Mouse (Mus musculus) monocyte, adult 2 months (primary cell): ENCODE data around the gene H1foo.

Experiments
- DNase-seq, 2 experiments: peaks; one replicate each; pipeline ENCODE4 v3.0.0; 2022; ENCODE audit warnings: low spot score in 2 of 2, low read depth in 1 of 2

Gene H1foo

DNA sequence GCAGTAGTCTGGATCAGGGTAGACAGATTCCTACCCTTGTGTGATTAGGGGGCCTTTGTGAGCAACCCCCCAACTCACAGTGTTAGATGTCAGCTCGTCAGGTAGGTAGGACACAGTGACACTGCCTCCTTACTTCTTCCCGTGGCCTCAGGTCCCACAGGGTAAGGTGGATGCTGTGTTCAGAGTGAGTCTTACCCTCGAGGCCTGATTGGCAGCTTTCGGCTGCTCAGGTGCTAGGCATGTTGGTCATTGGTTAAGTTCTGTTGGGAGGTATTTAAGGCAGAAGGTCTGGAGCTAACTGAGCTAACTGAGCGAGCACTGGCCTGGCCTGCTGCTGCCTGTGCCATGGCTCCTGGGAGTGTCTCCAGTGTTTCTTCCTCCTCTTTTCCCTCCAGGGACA, at the start of gene H1foo:
H1foo (plus strand) TSS at position 301 of the 400 bp plus-strand sequence.
- no peak for DNase-seq

DNA sequence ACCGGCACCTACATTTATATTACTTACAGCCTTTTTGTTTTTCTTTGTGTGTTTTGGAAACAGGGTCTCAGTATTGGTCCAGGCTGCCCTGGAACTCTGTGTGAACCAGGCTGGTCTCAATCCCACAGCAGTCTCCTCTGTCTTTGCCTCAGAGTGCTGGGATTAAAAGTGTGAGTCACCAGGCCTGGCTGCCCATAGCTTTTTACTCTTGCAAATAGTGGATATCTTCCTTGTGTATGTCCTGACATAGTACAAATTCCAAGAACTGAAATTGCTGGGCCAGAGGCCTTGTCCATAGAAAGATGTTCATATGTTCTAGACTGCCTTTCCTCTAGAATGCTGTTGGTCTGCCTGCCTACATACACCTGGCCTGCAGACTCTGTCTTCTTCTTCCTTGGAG, 48.4 kb upstream of the H1foo start:
- no peak for DNase-seq

DNA sequence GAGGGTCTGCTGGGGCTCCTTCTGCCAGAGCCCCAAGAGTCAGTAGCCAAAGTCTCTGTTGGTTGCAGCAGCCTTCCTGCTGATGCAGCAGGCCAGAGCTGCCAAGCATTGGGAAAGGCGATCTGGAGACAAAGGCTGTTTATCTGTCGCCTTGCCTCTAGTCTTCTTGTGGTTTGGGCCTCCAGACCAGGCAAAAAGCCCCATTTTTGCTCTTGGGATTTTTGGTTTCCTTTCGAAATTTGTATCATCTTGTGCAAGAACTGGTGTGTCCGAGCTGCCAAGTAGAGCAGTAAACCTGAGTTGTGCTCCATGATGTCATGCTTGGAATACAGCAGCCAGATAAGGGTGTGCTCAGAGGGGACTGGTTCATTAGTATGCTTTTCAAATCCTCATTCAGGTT, 47.6 kb upstream of the H1foo start:
- DNase-seq: peak in 1 of 2 experiments; percentile 12

DNA sequence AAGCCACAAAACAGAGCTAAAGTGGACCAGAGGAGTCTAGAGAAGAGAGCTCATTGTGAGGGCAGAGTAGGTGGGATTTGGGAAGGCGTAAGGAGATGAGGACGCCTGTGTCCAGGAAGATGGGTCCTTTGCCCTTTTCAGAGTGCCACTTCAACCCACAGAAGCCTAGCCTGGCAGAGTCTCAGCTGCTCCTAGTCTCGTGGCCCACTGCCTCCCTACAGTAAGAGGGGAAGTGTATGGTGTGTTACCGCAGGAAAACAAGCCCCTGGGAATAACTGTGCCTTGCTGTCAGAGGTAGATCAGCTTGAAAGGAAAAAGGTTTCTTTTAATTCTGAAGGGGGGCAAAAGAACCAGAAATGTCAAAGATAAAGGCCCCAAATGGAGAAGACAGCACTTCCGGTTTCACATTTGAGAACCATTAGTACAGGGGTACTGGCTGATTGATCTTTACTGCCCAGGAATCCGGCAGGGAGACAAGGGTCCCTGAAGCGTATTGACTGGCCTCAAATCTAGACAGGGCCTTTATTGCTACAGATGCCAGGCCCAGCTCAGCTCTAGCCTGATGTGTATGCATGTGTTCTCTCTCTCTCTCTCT, 46.7 kb upstream of the H1foo start:
- no peak for DNase-seq

DNA sequence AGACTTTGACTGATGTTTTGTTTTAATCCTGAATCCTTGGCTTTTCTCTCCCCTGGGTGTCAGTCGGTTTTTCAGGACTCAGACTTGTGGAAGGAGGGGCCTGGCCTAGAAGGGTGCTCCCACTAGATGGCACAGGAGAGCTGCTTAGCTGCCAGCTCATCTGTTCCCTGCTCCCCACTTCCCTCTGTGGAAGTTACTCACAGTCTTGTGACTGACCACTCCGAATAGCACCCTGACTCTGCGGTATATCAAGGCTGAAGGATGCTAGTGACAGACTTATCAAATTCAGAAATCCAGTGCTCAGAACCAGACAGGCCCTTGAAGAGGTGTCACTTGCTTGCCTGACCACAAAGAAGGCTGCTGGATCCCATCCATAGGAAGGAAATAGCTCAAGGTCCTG, 43.7 kb upstream of the H1foo start:
- DNase-seq: peak; percentile 52 to 67

DNA sequence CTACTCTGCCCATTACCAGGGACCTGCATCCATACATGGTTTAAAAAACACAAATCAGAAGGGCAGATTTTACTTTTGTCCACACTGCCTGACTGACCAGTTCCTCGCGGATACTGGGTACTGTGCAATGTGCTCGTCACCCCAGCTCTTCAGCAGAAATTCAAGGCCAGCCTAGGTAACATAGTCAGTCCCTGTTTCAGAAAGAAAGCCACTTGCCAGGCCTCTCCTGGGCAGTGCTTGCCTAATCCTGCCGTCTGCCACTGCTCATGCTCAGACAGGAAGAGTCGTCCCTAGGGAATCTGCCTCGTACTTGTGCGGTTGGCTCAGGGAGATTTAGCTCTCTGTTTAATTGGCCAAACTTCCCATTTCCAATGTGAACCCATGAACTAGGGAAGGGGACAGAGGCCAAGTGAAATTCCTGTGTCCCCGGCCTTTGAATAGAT, 43.2 kb upstream of the H1foo start:
- no peak for DNase-seq

DNA sequence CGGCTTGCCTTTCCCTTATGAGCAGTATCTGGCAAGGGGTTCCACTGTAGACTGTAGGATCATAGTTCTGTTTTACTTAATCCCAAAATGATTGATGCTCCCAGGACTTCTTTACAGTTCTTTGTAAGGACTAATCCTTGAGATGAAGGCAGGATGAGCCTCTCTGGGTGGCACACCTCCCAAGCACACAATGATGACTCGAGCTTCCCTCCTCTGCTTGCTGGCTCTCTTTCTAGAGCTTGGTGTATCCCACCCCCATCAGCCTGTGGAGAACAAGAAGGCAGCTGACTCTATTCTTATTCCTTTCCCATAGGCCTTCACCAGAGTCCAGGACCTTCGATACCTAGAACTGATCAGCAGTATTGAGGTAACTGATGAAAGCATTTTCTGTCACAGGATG, 42.2 kb upstream of the H1foo start:
- no peak for DNase-seq

DNA sequence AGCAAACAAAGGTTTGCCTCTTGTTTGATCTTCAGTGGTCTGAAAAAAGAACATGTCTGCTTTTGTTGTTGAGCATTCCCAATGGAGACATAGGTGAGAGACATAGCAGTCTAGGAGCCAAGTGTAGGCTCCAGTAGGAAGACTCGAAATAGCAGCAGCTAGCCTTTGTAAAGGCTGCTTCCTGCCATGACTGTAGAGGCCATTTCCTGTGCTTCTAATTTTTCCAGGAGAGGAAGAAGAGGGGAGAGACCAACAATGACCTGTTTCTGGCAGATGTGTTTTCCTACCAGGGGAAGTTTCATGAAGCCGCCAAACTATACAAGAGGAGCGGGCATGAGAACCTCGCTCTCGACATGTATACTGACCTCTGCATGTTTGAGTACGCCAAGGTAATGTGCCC, 39.2 kb upstream of the H1foo start:
- no peak for DNase-seq

DNA sequence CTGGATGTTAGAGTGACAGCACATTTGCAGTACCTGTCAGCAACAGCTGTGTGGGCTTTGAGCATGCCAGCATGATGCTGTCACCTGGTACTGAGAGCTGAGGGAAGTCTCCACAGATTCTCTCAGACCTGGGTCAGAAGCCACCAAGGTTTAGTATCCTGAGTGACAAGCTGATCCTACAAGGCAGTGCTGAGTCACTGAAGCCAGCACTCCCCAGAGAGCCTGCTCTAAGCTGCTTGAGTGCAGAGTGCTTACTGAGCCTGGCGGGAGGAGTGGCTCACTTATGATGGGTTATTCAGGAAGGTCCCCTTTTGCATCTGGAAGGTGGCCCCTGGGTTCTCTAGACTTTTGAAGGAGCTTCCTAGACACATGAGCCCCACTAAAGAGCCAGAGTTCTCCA, 38.3 kb upstream of the H1foo start:
- no peak for DNase-seq

DNA sequence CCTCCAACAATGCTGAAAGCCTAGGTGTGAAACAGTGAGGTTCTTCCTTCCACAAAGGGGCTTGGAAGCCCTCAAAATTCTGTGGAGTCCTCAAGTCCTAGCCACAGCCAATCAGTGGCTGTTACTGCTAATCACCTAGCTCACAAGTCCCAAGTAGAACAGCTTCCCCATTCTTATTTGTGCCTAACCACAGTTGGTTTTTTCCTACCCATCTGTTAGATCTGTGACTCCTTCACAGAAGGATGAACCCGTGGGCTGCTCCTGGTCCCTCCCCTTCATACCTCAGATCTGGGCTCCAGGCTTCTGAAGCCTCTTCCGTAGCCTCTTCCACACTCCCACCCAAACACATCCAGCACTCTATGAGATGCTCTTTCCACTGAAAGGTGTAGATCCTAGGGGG, 37.9 kb upstream of the H1foo start:
- no peak for DNase-seq

DNA sequence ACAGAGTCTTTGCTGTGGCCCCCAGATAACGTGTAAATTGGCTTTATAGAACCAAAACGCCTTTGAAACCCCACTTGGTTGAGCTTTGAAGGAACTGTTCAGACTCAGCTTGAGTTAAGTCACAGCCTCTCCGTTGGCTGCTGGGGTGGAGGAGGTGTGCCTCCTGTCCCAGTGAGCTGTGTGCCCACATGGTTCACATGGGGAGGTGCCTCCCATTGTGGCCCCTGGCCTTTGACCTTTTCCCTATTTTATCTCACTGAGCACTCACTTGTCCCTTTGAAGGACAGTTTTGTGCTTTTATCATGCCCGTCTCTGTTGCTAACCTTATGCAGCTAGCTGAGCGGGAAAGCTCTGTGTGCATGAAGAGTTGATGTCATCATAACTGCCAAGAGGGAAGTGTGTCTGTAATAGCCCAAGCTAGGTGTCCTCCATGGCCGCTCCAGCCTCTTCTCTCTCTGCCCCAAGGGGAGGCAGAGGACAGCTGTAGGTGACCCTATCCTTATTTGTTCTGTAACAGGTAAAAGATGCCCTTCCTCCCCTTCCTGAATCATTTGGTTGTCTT, 36.2 kb upstream of the H1foo start:
- no peak for DNase-seq

DNA sequence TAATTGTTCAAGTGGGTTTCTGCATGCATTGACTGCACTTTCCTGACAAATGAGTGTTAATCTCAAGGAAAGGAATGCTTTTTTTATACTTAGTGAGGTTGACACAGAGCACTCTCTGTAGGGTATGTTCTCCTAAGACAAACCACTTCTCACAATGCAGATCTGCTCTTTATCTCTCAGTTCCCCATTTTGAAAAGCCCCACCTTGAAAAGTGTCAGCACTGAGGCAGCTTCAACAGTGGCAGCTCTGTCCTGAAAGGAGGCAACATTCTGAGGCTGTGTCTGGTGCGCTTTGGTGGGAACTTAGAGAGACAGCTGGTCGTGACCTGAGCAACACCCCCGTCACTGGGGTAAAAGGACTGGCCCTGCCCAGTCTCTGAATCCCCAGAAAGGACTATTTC, 35.7 kb upstream of the H1foo start:
- peak; percentile 37 to 39 for DNase-seq

DNA sequence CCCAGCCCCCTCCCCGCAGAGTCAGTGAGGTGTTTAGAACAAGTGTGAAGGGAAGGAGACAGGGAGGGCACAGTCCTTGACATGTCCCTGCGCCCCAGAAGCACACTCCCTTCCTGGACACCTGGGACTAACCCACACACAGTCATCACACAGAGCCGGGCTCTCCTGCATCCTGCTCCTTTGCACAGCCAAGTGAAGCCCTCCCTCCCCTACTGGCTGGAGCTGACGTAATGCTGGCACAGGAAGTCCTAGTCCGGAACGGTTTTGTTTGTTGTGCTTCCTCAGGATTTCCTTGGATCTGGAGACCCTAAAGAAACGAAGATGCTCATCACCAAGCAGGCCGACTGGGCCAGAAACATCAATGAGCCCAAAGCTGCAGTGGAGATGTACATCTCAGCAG, 34.8 kb upstream of the H1foo start:
- no peak for DNase-seq

DNA sequence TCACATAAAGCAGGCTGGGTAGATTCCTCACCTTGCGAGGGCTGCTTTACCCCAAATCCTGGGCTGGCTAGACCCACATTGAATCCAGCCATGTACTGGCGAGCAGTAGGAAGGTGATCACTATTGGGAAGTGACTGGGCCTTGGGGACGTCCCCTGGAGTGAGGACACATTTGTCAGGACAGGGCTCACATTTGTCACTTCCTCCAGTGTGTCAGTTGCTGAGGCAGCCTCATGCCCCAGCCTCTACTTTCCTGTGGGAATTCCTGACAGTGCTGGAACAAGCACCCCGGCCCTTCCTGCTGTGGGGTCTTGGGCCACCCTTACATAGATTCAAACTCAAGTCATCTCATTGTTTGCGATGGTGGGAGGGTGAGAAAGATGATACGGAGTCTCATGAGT, 33.0 kb upstream of the H1foo start:
- DNase-seq: no peak

DNA sequence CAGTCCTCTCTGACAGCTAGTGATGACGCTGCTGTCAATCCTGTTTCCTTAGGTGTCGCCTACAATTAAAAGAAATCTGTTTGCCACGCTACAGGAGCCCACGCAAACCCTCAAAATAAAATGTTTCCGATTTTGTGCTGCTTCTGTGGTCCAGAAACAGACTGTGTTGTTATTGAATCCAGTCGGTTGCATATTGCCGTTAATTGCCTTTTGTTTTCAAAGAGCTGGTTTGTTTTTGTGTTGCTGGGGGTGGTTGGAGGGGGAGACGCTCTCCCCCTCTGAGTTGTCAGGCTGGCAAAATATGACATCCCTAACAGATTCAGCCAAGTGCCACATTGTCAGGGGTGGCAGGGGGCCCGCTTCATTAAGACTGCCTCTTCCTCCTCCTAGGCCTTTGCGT, 31.3 kb upstream of the H1foo start:
- no peak for DNase-seq

DNA sequence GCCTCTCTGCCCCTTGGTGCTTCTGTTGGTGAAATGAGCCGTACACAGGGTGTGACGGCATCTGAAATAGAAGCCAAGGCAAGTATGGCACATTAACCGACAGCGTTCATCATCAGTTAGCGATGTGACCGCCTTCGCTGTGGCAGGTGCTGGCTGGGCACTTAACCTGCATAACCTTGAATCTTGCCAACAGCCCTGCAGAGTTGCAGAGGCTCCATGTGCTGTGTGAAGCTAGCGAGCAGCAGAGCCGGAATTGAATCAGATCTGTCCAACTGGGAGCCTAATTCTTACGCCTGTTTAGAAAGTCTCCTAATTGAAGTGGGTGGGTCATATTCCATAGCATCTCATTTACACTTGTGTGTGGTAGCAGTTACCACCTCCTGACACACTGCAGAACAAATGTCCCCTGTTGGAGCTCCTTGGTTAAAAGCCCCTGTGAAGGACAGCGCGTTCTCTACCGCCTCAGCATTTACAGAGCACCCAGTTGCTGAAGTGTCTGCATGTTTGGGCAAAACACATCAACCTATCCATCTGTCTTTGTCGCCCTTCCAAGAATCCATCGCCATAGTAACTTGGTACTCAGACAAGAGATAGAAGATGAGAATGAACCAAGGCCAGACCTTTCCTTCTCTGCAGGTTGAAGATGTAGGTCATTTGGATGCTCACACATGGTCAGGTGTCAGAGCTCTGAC, 30.1 kb upstream of the H1foo start:
- DNase-seq: no peak

DNA sequence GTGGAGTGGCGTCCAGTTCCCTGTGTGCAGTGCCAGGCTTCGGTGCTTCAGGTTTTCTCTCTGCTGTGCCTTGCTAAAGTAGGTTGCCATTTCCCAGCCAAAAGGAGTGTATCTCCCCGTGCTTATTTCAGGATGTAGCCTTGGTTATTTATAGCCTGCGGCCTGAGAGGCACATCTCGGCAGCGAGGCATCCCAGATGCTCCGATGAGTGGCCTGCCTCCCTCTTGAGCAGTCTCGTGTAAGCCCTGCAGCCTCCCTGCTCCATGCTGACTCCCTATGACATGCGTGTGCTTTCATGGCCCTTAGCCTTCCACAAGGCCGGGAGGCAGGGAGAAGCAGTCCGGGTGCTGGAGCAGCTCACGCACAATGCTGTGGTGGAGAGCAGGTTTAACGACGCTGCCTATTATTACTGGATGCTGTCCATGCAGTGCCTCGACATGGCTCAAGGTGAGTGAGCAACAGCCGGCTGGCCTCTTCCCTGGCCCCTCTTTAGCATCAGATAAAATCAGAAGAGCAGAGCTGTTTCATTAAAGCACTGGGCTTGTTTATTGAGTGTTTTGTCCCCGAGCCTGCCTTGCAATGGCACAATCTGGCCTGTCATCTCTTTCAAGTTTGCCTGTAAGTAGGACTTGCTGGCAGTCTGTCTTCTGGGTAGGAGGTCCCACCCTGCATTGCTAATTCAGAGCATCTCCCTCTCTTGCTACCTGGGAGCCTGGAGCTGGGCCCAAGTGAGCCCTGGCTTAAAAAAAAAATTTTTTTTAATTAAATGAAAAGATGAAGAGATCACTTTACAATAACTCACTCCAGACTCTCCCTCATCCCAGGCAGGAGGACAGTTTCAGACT, 28.9 kb upstream of the H1foo start:
- no peak for DNase-seq

DNA sequence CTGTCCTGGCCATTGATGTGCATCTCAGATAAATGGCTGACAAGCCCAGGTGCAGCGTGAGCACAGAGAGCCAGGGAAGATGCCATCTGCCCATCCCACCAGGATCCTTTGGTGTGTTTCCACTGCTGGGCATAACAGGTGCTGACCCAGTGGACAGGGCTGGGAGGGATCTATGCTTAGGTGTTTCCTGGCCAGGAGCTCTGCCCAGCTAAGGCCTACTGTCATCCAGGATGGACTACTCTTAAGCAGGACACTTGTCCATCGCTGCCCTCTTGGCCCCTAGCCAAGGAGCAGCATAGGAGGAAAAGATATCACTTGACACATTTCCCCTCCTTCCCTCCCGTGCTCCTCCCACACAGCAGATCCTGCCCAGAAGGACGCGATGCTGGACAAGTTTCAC, 28.1 kb upstream of the H1foo start:
- no peak for DNase-seq

DNA sequence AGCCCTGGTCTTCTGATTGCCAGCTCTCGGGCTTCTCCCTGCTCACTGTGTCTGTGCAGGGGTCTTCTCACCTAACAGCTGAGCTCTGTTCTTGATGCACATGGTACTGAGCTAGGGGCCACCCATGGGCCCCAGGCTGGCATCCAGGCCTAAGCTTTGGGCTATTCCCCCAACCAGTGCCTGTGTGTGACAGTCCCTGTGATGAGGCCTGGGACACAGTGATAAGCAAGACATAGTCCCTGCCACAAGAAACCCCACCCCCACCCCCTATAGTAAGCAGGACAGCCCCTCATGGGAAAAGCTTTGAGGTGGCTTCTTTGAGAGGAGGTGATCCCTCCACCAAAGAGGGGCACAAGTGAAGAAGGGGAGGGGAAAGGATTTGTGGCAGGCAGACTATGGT, 26.1 kb upstream of the H1foo start:
- no peak for DNase-seq

DNA sequence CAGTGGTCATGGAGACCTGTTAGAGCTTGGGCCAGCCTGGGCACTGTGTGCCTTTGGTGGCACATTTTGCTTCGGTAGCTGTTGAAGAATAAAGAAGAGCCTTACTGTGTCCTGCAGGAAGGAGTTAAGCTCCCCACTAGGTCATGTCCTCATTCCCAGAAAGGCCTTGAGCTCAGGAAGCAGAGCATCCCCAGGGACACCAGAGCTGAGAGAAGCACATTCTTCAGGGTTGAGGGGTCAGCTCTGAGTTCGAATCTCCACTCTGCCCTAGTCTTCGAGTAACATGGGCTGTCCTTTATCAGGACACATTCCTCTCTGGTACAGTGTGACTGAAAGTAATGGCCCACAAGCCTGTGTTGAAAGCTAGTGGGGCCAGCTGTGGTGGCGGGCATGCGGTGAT, 24.9 kb upstream of the H1foo start:
- no peak for DNase-seq

DNA sequence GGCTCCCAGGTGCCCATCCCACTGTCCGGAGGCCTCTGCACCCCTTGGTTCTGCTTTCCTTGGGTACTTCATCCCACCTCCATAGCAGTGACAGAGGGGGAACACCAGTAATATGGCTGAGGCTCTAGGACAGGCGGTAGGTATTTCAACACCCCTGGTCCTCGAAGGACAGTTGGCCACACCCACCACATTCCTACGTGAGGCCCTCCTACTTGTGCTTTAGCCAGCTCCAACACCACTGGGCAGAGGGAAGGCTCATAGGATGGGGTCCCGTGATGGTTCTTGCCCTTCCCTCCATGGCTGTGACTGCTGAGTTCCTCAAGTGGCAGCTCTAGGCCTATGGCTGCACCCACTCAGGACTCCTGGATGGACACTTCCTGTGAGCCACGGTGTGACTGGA, 19.9 kb upstream of the H1foo start:
- no peak for DNase-seq

DNA sequence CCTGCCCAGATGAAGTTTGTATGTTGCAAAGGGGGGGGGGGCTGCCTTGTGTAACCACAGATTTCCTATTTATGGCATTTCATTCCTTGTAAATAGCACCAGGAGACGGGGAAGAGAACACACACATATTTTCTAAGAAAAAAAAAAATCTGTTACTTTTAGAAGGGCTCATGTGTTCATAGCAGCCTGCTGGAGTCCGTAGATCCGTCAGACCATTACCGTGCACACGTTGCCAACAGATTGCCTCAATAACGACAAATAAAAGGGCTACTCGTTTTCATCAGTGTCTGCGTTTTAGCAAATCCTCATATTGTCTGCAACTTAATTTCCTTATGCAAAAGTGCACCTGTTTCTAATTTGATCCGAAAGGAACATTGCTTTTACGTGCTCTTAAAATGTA, 18.3 kb upstream of the H1foo start:
- DNase-seq: no peak
